Mouse (Mus musculus) embryonic facial prominence, embryonic 13.5 days (tissue): ENCODE results near the gene Snx9. TPM values are rescaled to one million over a fixed set of nuclear protein-coding genes. Genes with fewer than 3 reads are reported as not detected.
A peak's percentile ranks its signal among the peaks of the same experiment; 100 is the strongest.

ENCODE experiments used
- ATAC-seq: fragments of 200-750 bp; cut with Nextera tagmentation; 2 replicates; pipeline ENCODE4 v1.8.0; 2017; ENCODE audit warnings: low read depth; ENCODE audit not compliant: insufficient number of reproducible peaks, insufficient read depth, low FRiP score, low TSS enrichment
- H3K27ac ChIP-seq: fragments of 300-500 bp; sonication (generic); 2 replicates; pipeline ENCODE4 v1.5.1; 2015; ENCODE audit warnings: moderate library complexity, mild to moderate bottlenecking, inconsistent platforms
- H3K27me3 ChIP-seq: fragments of 300-500 bp; sonication (generic); 2 replicates; pipeline ENCODE4 v1.6.1; 2015; ENCODE audit warnings: mild to moderate bottlenecking, inconsistent platforms
- H3K36me3 ChIP-seq: fragments of 300-500 bp; sonication (generic); 2 replicates; pipeline ENCODE4 v1.6.1; 2015; ENCODE audit warnings: mild to moderate bottlenecking, inconsistent platforms
- H3K4me1 ChIP-seq: fragments of 300-500 bp; sonication (generic); 2 replicates; pipeline ENCODE4 v1.6.1; 2015; ENCODE audit warnings: inconsistent platforms
- H3K4me2 ChIP-seq: fragments of 300-500 bp; sonication (generic); 2 replicates; pipeline ENCODE4 v1.6.1; 2015; ENCODE audit warnings: moderate library complexity, mild to moderate bottlenecking, inconsistent platforms
- H3K4me3 ChIP-seq: fragments of 300-500 bp; sonication (generic); 2 replicates; pipeline ENCODE4 v1.5.1; 2015; ENCODE audit warnings: mild to moderate bottlenecking, inconsistent platforms
- H3K9ac ChIP-seq: fragments of 300-500 bp; sonication (generic); 2 replicates; pipeline ENCODE4 v1.6.1; 2015; ENCODE audit warnings: mild to moderate bottlenecking, inconsistent platforms
- H3K9me3 ChIP-seq: fragments of 300-500 bp; sonication (generic); 2 replicates; pipeline ENCODE4 v1.6.1; 2016; ENCODE audit warnings: inconsistent platforms
- WGBS: fragments of 180-500 bp; shearing (Covaris S2); methylation state at CpG from one replicate; pipeline ENCODE4 v1.1.7; 2015; ENCODE audit warnings: mixed read lengths; 5-methylcytosine and 5-hydroxymethylcytosine counted together
- polyA plus RNA-seq: library from polyadenylated mRNA; unstranded; fragments of >200 nt; fragmentation: Nextera tagmentation; extraction: Ambion mirVana; gene quantifications from 2 replicates; pipeline ENCODE4 v1.2.1, GENCODE M21; 2015

Snx9 gene
- polyA plus RNA-seq, 1 experiment from 2014 or later, result 23.4 TPM

DNA sequence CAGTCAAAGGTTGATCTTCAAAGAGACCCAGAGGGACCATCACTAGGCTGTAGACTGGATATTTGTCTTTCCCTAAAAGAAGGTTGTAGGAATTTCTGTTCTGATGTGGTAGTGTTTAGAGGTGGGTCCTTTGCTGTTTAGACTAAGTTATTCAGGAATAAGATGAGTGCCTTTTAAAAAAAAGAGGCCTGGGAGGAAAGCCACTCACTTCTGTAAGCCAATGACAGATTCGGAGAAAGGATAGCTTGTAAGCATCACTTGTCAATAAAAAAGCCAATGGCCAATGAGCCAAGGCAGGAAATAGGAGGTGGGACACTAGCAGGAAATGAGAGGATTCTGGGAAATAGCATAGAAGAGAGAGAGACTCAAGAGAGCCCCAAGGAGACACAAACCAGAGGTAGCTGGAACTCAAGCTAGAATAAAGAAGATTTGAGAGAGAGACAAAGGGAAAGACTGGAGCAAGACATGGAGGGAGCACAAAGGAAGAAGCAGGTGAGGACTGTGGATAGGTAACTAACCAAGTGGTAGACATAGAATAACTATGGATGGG lies 9.8 kb upstream of the Snx9 start:
- ATAC-seq, result no peak
- WGBS, result 91% methylated on average over 1 of the region's 1 CpGs
- no peak overlapping the region for H3K4me2 ChIP-seq
- peaks cover 7% of the 10 kb centered on the region for H3K4me1 ChIP-seq
- no peaks in the 10 kb centered on the region for H3K9me3 ChIP-seq
- H3K27me3 ChIP-seq, result no peaks in the 10 kb centered on the region
- H3K9ac ChIP-seq, result no peak overlapping the region
- H3K36me3 ChIP-seq, result no peaks in the 10 kb centered on the region
- H3K27ac ChIP-seq, result no peak overlapping the region
- H3K4me3 ChIP-seq, result no peak overlapping the region

GRCm38 (mm10) chr17:5834166-5834565 lies 7.0 kb upstream of the Snx9 start:
- no peak overlapping the region for H3K4me2 ChIP-seq
- no peak for ATAC-seq
- H3K36me3 ChIP-seq, result no peaks in the 10 kb centered on the region
- no peak overlapping the region for H3K9ac ChIP-seq
- no peaks in the 10 kb centered on the region for H3K27me3 ChIP-seq
- no peak overlapping the region for H3K27ac ChIP-seq
- WGBS, result 90% methylated on average over 3 of the region's 3 CpGs
- H3K4me1 ChIP-seq, result 0 out of 2 replicates have a peak, but pooled peaks cover 2% of the 10 kb centered on the region
- no peaks in the 10 kb centered on the region for H3K9me3 ChIP-seq
- no peak overlapping the region for H3K4me3 ChIP-seq

GRCm38 (mm10) chr17:5834798-5835328 lies 6.3 kb upstream of the Snx9 start:
- no peaks in the 10 kb centered on the region for H3K36me3 ChIP-seq
- H3K4me3 ChIP-seq, result no peak overlapping the region
- no peak for ATAC-seq
- H3K9ac ChIP-seq, result no peak overlapping the region
- H3K27me3 ChIP-seq, result no peaks in the 10 kb centered on the region
- H3K4me2 ChIP-seq, result no peak overlapping the region
- no peaks in the 10 kb centered on the region for H3K9me3 ChIP-seq
- WGBS, result 52% methylated on average over 3 of the region's 3 CpGs
- H3K27ac ChIP-seq, result no peak overlapping the region
- H3K4me1 ChIP-seq, result peaks cover 3% of the 10 kb centered on the region; the same call in 1 of the 2 replicates

DNA sequence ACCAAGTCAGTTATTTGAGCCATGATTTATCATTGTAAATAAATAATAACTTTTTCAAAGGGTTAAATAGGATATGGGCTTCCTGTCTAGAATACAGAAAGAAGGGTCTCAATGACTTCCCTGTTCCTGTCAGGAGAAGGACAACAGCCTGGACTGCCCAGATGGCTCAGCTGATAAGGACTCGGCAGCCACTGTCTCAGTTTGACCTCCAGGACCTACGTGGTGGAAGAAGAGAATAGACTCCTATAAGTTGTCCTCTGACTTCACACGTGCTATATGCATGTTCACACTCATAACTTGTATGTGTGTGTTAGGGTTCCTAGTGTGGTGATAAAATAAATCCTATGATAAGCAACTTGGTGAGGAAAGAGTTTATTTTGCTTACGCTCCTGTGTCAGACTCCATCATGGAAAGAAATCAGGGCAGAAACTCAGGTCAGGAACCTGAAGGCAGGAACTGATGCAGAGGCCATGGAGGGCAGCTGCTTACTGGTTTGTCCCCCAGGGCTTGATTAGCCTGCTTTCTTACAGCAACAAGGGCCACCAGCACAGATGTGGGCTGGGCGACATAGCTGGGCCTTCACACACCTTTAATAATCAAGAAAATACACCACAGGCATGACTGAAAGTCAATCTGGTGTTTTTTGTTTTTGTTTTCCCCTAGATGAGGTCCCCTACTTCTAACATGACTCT lies 1.4 kb upstream of the Snx9 start:
- ATAC-seq, result no peak
- H3K4me2 ChIP-seq, result peak overlapping the region; percentile 75; the same call in 1 of the 2 replicates
- 78% methylated on average over 5 of the region's 5 CpGs for WGBS
- H3K9me3 ChIP-seq, result no peaks in the 10 kb centered on the region
- H3K36me3 ChIP-seq, result no peaks in the 10 kb centered on the region
- no peak overlapping the region for H3K4me3 ChIP-seq
- no peaks in the 10 kb centered on the region for H3K27me3 ChIP-seq
- H3K9ac ChIP-seq, result no peak overlapping the region
- peaks cover 24% of the 10 kb centered on the region for H3K4me1 ChIP-seq
- no peak overlapping the region for H3K27ac ChIP-seq

DNA sequence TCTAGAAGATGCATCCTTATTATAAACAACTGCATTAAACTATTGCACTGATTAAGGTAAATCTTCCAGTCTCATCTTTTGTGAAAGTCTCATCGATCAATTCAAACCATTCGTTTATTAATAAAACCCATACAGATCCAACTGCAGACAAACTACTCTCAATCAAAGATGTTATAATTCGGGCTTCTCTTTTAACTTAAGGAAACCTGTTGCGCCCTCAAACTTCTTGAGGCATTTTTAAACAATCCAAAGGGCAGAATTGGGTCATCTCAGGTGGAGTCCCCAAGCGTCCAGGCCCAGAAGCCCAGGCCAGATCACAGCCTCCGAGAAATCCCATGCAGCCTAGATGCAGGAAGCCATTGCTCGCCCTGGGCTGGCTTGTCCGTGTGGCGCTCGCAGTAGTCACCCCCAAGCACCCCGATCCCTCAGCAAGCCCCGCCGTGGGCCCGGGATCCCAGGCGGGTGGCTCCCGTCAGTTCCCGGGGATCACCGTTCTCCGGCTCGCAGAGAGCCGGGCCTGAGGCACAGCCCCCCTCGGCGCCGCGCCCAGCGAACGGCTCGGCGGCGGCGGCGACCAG lies 490 bp upstream of the Snx9 start:
- Histone ChIP-seq H3K36me3 (no peaks in the 10 kb centered on the region), H3K27ac (peak overlapping the region; percentile 98), H3K27me3 (no peaks in the 10 kb centered on the region), H3K9me3 (no peaks in the 10 kb centered on the region), H3K4me2 (peak overlapping the region; percentile 75), H3K4me3 (peak overlapping the region; percentile 83), H3K9ac (peak overlapping the region; percentile 99), H3K4me1 (peaks cover 31% of the 10 kb centered on the region)
- peak; percentile 32; the same call in 1 of the 2 replicates for ATAC-seq
- 5% methylated on average over 32 of the region's 32 CpGs for WGBS

DNA sequence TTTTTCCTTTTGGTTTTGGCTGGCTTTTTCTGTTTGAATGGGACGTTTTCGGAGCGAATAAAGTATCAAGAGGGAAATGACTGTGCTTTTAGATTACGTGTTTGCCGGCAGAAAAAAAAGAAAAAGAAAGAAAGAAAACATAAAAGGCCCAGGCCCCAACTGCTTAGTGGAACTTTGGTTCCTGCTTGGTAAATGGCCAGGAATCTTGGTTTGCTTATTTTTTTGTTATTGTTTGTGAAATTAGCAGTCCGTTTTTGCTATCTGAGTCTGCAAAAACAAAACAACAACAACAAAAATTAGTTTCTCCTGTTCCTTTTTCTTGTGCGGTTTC lies 779 bp downstream of the Snx9 start:
- H3K4me2 ChIP-seq, result peak overlapping the region; percentile 75
- H3K27ac ChIP-seq, result peak overlapping the region; percentile 98
- WGBS, result under 1% methylated on average over 7 of the region's 7 CpGs
- H3K4me1 ChIP-seq, result peaks cover 39% of the 10 kb centered on the region
- H3K36me3 ChIP-seq, result no peaks in the 10 kb centered on the region
- no peak for ATAC-seq
- H3K27me3 ChIP-seq, result no peaks in the 10 kb centered on the region
- no peaks in the 10 kb centered on the region for H3K9me3 ChIP-seq
- H3K9ac ChIP-seq, result peak overlapping the region; percentile 99
- H3K4me3 ChIP-seq, result peak overlapping the region; percentile 83

DNA sequence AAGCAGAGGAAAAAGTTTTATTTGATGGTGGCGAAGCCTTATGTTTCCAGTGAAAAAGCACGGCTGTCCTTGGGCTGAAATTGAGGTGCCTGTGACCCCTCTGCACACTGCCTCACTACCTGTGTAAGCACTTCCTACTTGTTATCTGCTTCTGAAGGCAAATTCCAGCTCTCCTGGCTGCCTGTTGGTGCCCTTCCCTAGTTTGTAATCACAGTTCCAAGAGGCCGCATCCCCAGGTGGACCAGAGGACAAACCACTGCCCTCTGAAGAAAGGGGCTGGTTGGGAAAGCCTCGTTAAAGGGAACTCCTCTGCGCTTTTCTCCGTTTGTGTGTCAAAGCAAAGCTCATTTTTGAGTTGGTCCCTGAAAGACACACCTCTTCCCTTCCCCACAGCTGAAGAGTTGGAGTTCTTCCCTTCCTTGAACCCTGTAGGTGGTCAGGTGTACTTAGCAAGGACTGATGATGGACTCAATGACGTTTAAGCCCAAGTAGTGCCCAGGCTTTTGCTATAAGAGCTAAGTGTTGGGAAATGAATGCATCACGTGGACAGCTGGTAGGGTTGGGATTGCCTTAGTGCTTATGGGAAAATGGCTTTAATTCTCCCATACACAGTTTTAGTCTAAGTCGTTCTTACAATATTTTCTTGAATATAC lies 2.0 kb downstream of the Snx9 start:
- Histone ChIP-seq H3K4me1 (peaks cover 37% of the 10 kb centered on the region), H3K9me3 (no peaks in the 10 kb centered on the region), H3K36me3 (no peaks in the 10 kb centered on the region), H3K4me3 (no peak overlapping the region; the same call in 1 of the 2 replicates), H3K9ac (0 out of 2 replicates have a peak overlapping the region, but pooled peaks have one; percentile 49), H3K4me2 (peak overlapping the region; percentile 75), H3K27me3 (no peaks in the 10 kb centered on the region), H3K27ac (no peak overlapping the region)
- ATAC-seq, result no peak
- 68% methylated on average over 9 of the region's 9 CpGs for WGBS

DNA sequence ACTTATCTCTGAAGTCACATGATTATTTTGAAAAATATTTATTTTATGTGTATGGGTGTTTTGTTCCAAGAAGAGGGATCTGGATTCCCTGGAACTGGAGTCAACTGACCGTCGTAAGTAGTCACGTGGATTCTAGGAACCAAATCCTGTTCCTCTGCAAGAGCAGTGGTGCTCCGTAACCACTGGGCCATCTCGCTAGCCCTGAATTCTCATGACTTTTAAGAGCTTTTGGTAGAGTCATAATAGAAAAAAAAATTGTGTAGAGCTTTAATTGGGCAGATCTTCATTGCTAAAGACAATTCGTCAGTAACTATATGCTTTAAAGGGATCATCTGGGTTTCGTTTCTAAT lies 2.5 kb downstream of the Snx9 start:
- 89% methylated on average over 7 of the region's 7 CpGs for whole genome bisulfite sequencing
- Histone ChIP-seq H3K36me3 (no peaks in the 10 kb centered on the region), H3K9ac (no peak overlapping the region), H3K9me3 (no peaks in the 10 kb centered on the region), H3K4me2 (no peak overlapping the region), H3K4me1 (peaks cover 37% of the 10 kb centered on the region), H3K27me3 (no peaks in the 10 kb centered on the region), H3K4me3 (no peak overlapping the region), H3K27ac (no peak overlapping the region)
- no peak for ATAC-seq

DNA sequence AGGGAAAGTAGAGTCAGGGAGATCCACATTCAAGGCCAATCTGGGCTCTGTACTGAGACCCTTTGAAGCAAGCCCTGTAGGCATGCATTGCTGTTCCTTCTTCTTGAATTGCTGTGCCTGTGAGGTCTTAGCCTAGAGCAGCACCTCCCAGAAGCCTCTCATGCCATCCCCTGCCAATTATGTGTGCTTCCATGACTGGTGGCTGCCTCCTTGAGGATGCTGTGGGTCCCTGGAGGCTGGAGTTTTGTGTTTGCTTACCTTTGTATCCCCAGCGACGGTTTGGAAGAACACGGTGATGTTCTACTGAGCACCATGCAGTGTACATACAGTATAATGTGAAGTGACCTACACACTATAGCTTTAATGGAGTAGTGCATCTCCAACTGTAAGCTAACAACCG lies 4.2 kb downstream of the Snx9 start:
- Histone ChIP-seq H3K27me3 (no peaks in the 10 kb centered on the region), H3K9me3 (no peaks in the 10 kb centered on the region), H3K4me2 (no peak overlapping the region), H3K27ac (no peak overlapping the region), H3K36me3 (no peaks in the 10 kb centered on the region), H3K4me1 (peaks cover 47% of the 10 kb centered on the region), H3K9ac (no peak overlapping the region), H3K4me3 (no peak overlapping the region)
- 73% methylated on average over 4 of the region's 4 CpGs for WGBS
- no peak for ATAC-seq

DNA sequence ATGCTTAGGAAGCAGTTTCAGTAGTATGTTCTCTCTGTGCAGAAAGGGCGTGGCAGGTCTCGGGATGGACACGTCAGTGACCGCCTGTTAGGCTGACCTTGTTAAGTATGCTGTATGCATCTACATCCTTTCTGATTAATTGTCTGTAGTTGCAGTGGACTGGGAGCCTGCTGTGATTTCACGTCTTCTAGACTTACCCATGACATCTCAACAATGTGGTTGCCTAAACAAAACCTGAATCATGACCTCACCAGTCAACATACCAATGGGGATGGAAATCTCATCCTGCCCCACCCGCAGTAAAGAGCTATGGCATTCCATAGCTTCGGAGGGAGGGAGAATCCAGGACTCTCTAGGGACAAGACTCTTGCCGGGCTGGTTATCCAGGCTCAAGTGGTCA lies 5.0 kb downstream of the Snx9 start:
- Histone ChIP-seq H3K27ac (no peak overlapping the region), H3K9ac (no peak overlapping the region), H3K4me1 (peaks cover 47% of the 10 kb centered on the region), H3K36me3 (no peaks in the 10 kb centered on the region), H3K27me3 (no peaks in the 10 kb centered on the region), H3K4me2 (no peak overlapping the region), H3K4me3 (no peak overlapping the region), H3K9me3 (no peaks in the 10 kb centered on the region)
- no peak for ATAC-seq
- WGBS, result 75% methylated on average over 8 of the region's 8 CpGs

DNA sequence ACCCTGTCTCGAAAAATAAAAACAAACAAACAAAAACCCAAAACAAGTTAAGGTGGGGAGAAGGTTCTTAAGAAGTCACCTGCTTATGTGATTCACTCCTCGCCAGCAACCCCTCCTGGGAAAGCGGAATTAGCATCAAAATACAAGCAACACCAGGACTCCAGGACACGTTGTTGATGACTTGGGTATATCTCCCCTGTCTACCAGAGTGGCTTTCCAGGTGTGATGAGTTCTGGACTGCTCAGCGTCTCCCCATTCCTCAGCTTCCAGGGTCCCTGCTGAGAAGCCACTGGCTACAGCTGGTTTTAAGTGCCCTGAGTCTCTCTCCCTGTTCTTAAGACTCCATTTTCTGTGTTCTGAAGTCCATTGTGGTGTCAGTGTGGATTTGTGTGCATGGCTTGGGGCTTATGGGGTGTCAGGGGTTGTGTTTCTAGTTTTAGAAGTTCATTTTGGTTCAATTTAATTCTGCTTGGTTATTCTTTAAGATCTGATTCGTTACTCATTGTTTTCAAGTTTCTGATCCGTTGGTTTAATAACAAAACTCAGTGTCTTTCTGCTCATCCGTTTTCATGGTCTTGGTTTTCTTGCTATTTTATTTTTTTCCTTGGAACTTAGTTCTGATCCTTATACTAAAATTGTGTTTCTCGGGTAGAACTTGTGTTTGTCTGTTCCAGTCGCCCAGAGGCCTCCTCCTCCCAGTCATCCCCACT lies 7.7 kb downstream of the Snx9 start:
- Histone ChIP-seq H3K4me3 (peak overlapping the region; percentile 36), H3K9me3 (0 out of 2 replicates have a peak, but pooled peaks cover under 1% of the 10 kb centered on the region), H3K36me3 (0 out of 2 replicates have a peak, but pooled peaks cover 2% of the 10 kb centered on the region), H3K4me2 (peak overlapping the region; percentile 66), H3K4me1 (peaks cover 32% of the 10 kb centered on the region), H3K27me3 (no peaks in the 10 kb centered on the region), H3K9ac (peak overlapping the region; percentile 73), H3K27ac (peak overlapping the region; percentile 88; the same call in 1 of the 2 replicates)
- no peak for ATAC-seq
- 65% methylated on average over 10 of the region's 10 CpGs for WGBS
